Mouse (Mus musculus) neural tube, embryonic 14.5 days (tissue): Measurements from ENCODE around the gene Lrrc28. TPM values are rescaled to one million over a fixed set of nuclear protein-coding genes. Genes with fewer than 3 reads are reported as not detected.

Experiments used
- ATAC-seq: fragments of 200-750 bp; cut with Nextera tagmentation; 2 replicates; pipeline ENCODE4 v1.8.0; 2017; ENCODE audit warnings: low read depth, mild to moderate bottlenecking, moderate TSS enrichment, moderate library complexity
- H3K27ac ChIP-seq: fragments of 300-500 bp; sonication (generic); 2 replicates; pipeline ENCODE4 v1.5.1; 2014; ENCODE audit warnings: low read depth, mild to moderate bottlenecking, control low read depth, low read length, moderate library complexity, mixed read lengths
- H3K27me3 ChIP-seq: fragments of 300-500 bp; sonication (generic); 2 replicates; pipeline ENCODE4 v1.6.1; 2014; ENCODE audit warnings: low read length; ENCODE audit not compliant: control insufficient read depth, insufficient read depth
- H3K36me3 ChIP-seq: fragments of 300-500 bp; sonication (generic); 2 replicates; pipeline ENCODE4 v1.6.1; 2014; ENCODE audit warnings: low read length, mixed read lengths; ENCODE audit not compliant: control insufficient read depth, insufficient read depth
- H3K4me1 ChIP-seq: fragments of 300-500 bp; sonication (generic); 2 replicates; pipeline ENCODE4 v1.6.1; 2014; ENCODE audit warnings: low read length; ENCODE audit not compliant: control insufficient read depth, insufficient read depth
- H3K4me2 ChIP-seq: fragments of 300-500 bp; sonication (generic); 2 replicates; pipeline ENCODE4 v1.6.1; 2014; ENCODE audit warnings: mild to moderate bottlenecking, low read depth, low read length, control low read depth
- H3K4me3 ChIP-seq: fragments of 300-500 bp; sonication (generic); 2 replicates; pipeline ENCODE4 v1.5.1; 2014; ENCODE audit warnings: low read depth, low read length, control low read depth, mixed read lengths
- H3K9ac ChIP-seq: fragments of 300-500 bp; sonication (generic); replicated peaks from 2 replicates; pipeline ENCODE4 v1.6.1; 2014; ENCODE audit warnings: low read depth, mild to moderate bottlenecking, control low read depth, low read length, mixed read lengths
- H3K9me3 ChIP-seq: fragments of 300-500 bp; sonication (generic); 2 replicates; pipeline ENCODE4 v1.6.1; 2016; ENCODE audit warnings: low read length; ENCODE audit not compliant: control insufficient read depth
- WGBS: fragments of 180-500 bp; shearing (Covaris S2); extraction: QIAGEN DNeasy Blood & Tissue Kit; methylation state at CpG from one replicate; pipeline ENCODE4 v1.1.7; 2014; 5-methylcytosine and 5-hydroxymethylcytosine counted together
- polyA plus RNA-seq: library from polyadenylated mRNA; unstranded; fragments of >200 nt; fragmentation: Nextera tagmentation; extraction: Ambion mirVana; gene quantifications from 2 replicates; pipeline ENCODE4 v1.2.1, GENCODE M21; 2014

Lrrc28 gene
- polyA plus RNA-seq, 1 experiment from 2014 or later = 29.1 TPM

DNA sequence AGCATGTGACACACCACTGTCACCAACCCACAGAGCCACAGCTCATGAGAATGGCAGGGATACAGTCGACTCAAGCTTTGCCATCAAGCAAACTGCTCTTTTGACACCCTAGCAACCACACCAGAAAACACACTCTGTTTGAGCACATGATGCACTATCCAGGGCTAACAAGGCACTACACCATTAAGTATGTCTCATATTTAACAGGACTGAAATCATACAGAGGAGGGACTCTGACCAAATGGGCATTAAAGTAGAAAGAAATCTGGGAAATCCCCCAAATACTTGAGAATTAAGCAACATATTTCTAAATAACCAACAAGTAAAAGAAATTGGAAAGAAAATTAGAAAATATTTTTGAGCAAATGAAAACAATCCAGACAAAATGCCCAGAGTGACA, 79.9 kb downstream of the Lrrc28 start:
- WGBS = 69% methylated on average over 1 of the region's 1 CpGs

GRCm38 (mm10) chr7:67562176-67562575, 82.9 kb downstream of the Lrrc28 start:
- H3K27me3 ChIP-seq = no peaks in the 10 kb centered on the region
- ATAC-seq = no peak
- H3K36me3 ChIP-seq = no peaks in the 10 kb centered on the region
- no peaks in the 10 kb centered on the region for H3K4me1 ChIP-seq
- no peak overlapping the region for H3K4me3 ChIP-seq
- no peak overlapping the region for H3K4me2 ChIP-seq
- H3K9me3 ChIP-seq = no peaks in the 10 kb centered on the region
- WGBS = 57% methylated on average over 12 of the region's 12 CpGs
- no peak overlapping the region for H3K9ac ChIP-seq
- H3K27ac ChIP-seq = no peak overlapping the region

More for the DNA sequence above, 79.9 kb downstream of the Lrrc28 start:
- Histone ChIP-seq H3K4me1 (no peaks in the 10 kb centered on the region), H3K9me3 (no peaks in the 10 kb centered on the region), H3K4me3 (no peak overlapping the region), H3K4me2 (no peak overlapping the region), H3K36me3 (no peaks in the 10 kb centered on the region), H3K27ac (no peak overlapping the region), H3K9ac (no peak overlapping the region), H3K27me3 (no peaks in the 10 kb centered on the region)
- no peak for ATAC-seq

DNA sequence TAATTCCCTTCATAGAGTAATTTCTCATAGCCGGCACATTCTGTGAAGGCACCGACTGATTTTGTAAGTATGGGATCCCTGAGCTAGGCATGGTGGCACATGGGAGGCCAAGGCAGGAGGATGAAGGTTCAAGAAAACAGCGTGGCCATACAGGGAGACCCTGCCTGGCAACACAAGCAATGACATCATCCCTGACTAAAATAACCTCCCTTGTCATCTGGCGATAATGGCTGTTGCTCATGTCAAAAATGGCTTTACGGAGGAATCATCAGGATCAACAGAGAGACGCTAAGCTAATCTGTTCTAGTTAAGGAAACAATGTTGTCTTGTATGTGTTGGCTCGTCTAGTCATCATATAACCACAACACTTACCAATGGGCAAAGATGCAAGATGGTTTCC, 85.6 kb downstream of the Lrrc28 start:
- Histone ChIP-seq H3K36me3 (no peaks in the 10 kb centered on the region), H3K4me2 (no peak overlapping the region), H3K27ac (no peak overlapping the region), H3K4me1 (no peaks in the 10 kb centered on the region), H3K9me3 (no peaks in the 10 kb centered on the region), H3K9ac (no peak overlapping the region), H3K27me3 (no peaks in the 10 kb centered on the region), H3K4me3 (no peak overlapping the region)
- 89% methylated on average over 7 of the region's 7 CpGs for WGBS
- no peak for ATAC-seq

DNA sequence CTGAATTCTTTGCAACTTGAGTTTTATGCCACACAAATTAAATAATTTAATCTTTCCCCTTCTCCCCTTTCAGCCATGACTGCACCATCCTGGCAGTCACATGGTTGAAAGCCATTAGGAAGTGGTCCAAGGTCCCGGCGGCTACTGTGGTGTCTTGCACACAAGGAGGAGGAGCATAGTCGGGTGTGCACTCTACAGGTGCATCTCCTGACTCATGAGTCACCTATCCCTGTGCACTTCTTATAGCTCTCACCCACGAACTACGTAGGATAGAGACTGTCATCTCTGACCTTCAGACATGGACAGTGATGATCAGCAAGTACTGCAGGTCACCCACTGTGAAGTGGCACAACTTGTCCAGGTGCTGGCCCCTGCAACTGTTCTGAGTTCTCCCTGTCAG, 86.8 kb downstream of the Lrrc28 start:
- H3K9ac ChIP-seq = no peak overlapping the region
- H3K27me3 ChIP-seq = no peaks in the 10 kb centered on the region
- H3K4me3 ChIP-seq = no peak overlapping the region
- no peaks in the 10 kb centered on the region for H3K9me3 ChIP-seq
- WGBS = 85% methylated on average over 5 of the region's 5 CpGs
- no peaks in the 10 kb centered on the region for H3K36me3 ChIP-seq
- no peak overlapping the region for H3K27ac ChIP-seq
- H3K4me2 ChIP-seq = no peak overlapping the region
- H3K4me1 ChIP-seq = no peaks in the 10 kb centered on the region
- no peak for ATAC-seq

GRCm38 (mm10) chr7:67554863-67555262, 90.2 kb downstream of the Lrrc28 start:
- H3K4me3 ChIP-seq = no peak overlapping the region
- ATAC-seq = no peak

GRCm38 (mm10) chr7:67551242-67551641, 93.8 kb downstream of the Lrrc28 start:
- Histone ChIP-seq H3K4me3 (no peak overlapping the region), H3K27ac (no peak overlapping the region), H3K4me1 (no peaks in the 10 kb centered on the region), H3K4me2 (no peak overlapping the region), H3K36me3 (no peaks in the 10 kb centered on the region), H3K27me3 (no peaks in the 10 kb centered on the region), H3K9ac (no peak overlapping the region), H3K9me3 (no peaks in the 10 kb centered on the region)
- ATAC-seq = no peak
- 94% methylated on average over 2 of the region's 2 CpGs for WGBS

More at GRCm38 (mm10) chr7:67554863-67555262, 90.2 kb downstream of the Lrrc28 start:
- Histone ChIP-seq H3K27ac (no peak overlapping the region), H3K9me3 (no peaks in the 10 kb centered on the region), H3K36me3 (no peaks in the 10 kb centered on the region), H3K4me2 (no peak overlapping the region), H3K4me1 (no peaks in the 10 kb centered on the region), H3K9ac (no peak overlapping the region), H3K27me3 (no peaks in the 10 kb centered on the region)
- 94% methylated on average over 2 of the region's 2 CpGs for WGBS

DNA sequence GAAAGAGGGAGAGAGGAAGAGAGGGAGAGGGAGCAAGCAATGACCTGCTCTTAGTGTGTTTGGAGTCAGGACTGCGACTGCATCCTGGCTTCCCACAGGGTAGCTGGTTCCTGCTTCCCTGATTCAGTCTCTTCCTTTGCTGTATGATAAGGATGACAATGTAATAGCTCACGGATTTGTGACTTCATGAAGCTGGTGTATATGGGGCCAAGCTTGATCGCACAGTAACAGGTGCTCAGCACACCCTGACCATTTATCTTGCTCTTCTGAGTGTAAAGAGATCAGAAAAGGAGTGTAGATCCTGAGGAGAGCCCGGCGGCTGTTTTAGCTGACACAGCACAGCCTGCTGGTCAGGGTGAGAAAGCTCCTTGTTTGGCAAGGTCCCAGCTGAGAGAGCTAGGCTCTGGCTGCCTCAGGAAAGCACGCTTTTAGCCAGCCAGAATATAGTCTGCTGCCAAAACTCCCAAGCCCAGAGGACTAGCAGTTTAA, 96.0 kb downstream of the Lrrc28 start:
- no peak overlapping the region for H3K4me2 ChIP-seq
- no peak overlapping the region for H3K27ac ChIP-seq
- no peak overlapping the region for H3K4me3 ChIP-seq
- H3K9ac ChIP-seq = no peak overlapping the region
- H3K36me3 ChIP-seq = no peaks in the 10 kb centered on the region
- H3K9me3 ChIP-seq = no peaks in the 10 kb centered on the region
- peak; percentile 91 for ATAC-seq
- no peaks in the 10 kb centered on the region for H3K4me1 ChIP-seq
- no peaks in the 10 kb centered on the region for H3K27me3 ChIP-seq
- 17% methylated on average over 6 of the region's 6 CpGs for WGBS

DNA sequence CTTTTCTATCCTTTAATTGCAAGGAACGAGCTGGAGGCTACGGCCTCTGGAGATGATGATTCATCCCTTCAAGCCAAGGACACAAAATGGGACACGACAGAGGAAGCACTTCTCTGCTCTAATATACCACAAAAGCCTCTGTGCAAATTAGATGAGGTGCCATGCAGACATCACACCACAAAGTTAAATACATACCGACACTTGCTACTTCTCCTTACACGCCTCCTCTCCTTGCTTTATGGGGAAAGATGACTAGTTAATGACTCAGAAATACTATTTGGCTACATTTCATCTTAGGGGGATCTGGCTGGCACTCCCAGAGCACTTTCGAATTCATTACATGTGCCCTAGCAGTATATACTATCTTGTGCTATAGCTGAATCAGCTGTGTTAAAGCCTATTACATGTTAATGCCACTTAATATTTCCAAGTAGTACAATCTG, 96.4 kb downstream of the Lrrc28 start:
- Histone ChIP-seq H3K9me3 (no peaks in the 10 kb centered on the region), H3K27me3 (no peaks in the 10 kb centered on the region), H3K4me1 (no peaks in the 10 kb centered on the region), H3K4me3 (no peak overlapping the region), H3K9ac (no peak overlapping the region), H3K36me3 (no peaks in the 10 kb centered on the region), H3K4me2 (no peak overlapping the region), H3K27ac (no peak overlapping the region)
- no peak for ATAC-seq
- WGBS = 76% methylated on average over 6 of the region's 6 CpGs

- H3K4me3 ChIP-seq = no peak overlapping the region
- H3K9me3 ChIP-seq = no peaks in the 10 kb centered on the region
- no peak for ATAC-seq
- no peaks in the 10 kb centered on the region for H3K4me1 ChIP-seq
- no peaks in the 10 kb centered on the region for H3K36me3 ChIP-seq
- H3K4me2 ChIP-seq = no peak overlapping the region
- H3K27ac ChIP-seq = no peak overlapping the region
- 96% methylated on average over 5 of the region's 5 CpGs for WGBS
- no peak overlapping the region for H3K9ac ChIP-seq
- H3K27me3 ChIP-seq = no peaks in the 10 kb centered on the region
Observed at GRCm38 (mm10) chr7:67546282-67546681, 98.8 kb downstream of the Lrrc28 start.
